Mouse (Mus musculus) cortical plate, adult 2 months (tissue): ENCODE results near the gene C1qbp.

ENCODE experiments used
- CTCF ChIP-seq: fragments of 200-500 bp; IDR thresholded peaks from 2 replicates; pipeline ENCODE4 v1.5.1; 2011; ENCODE audit warnings: mild to moderate bottlenecking, control low read depth, low read length; ENCODE audit not compliant: insufficient read depth; ENCODE audit errors: extremely low read depth
- POLR2A ChIP-seq: fragments of 200-500 bp; IDR thresholded peaks from 2 replicates; pipeline ENCODE4 v1.6.1; 2011; ENCODE audit warnings: mild to moderate bottlenecking, low read length, control low read depth; ENCODE audit not compliant: insufficient read depth; ENCODE audit errors: extremely low read depth

- TF ChIP-seq POLR2A (no peak), CTCF (no peak)
These were observed 35.8 kb upstream of the C1qbp start for GRCm38 (mm10) chr11:71018416-71019200.
